Mouse (Mus musculus) monocyte, adult 59 days (primary cell): ENCODE measurements around the gene Lmx1b. TPM values are rescaled to one million over a fixed set of nuclear protein-coding genes. Genes with fewer than 3 reads are reported as not detected.

Experiments used
- total RNA-seq, 2 experiments: library from RNA; stranded (reverse); gene quantifications; one replicate each; pipeline ENCODE4 v1.2.4; 2023

Lmx1b gene
- not detected for total RNA-seq

GRCm38 (mm10) chr2:33640171-33640721 is at the start of gene Lmx1b:
Gene Lmx1b (minus strand): TSS chr2:33640511.

Other genes starting within 250 kb of the Lmx1b start
- 10 to 100 TPM; 30.0 to 38.2 TPM for gene Zbtb34, start 209.2 kb downstream of the Lmx1b start, total RNA-seq
- 10 to 100 TPM; 19.2 to 19.8 TPM for gene Zbtb43, start 172.0 kb downstream of the Lmx1b start, total RNA-seq
- gene Mvb12b, start 247.4 kb upstream of the Lmx1b start, total RNA-seq = 10 to 100 TPM in 1 of 2 experiments, 1 to 10 TPM in 1; 9.1 to 11.4 TPM